Mouse (Mus musculus) ES-Bruce4 (cell line): ENCODE measurements around the gene Slco1a5.

Experiments used
- CTCF ChIP-seq: IDR thresholded peaks from one replicate; pipeline ENCODE4 v1.8.1; 2011; ENCODE audit warnings: low read depth, low read length
- POLR2A ChIP-seq: IDR thresholded peaks from one replicate; pipeline ENCODE4 v1.8.1; 2011; ENCODE audit warnings: low read length; ENCODE audit not compliant: insufficient read depth

DNA sequence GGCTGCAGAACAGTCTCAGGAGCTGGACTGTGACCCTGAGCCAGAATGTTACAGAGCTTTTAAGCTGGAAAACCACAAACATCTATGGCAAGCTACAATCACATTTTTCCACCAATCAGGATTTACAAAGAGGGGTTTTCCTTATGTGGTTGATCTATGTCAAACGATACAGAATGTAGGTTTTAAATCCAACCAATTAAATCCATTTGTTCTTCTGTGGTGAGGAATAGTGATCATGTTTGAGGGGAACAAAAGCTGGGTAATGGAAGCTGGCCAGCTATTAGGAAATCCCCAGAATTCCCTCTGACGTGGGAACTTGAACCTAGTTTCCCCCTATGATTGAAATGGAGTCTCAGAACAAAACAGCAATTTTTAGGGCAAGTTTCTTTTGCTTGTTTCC, 16.2 kb upstream of the Slco1a5 start:
- TF ChIP-seq POLR2A (no peak), CTCF (no peak)
